Mouse (Mus musculus) midbrain, embryonic 12.5 days (tissue): Measurements from ENCODE around the gene Galnt6. TPM values are rescaled to one million over a fixed set of nuclear protein-coding genes. Genes with fewer than 3 reads are reported as not detected.

Source experiments
- ATAC-seq: fragments of 200-750 bp; cut with Nextera tagmentation; 2 replicates; pipeline ENCODE4 v1.8.0; 2017; ENCODE audit warnings: low read depth, moderate TSS enrichment, moderate library complexity; ENCODE audit not compliant: low FRiP score
- H3K27ac ChIP-seq: fragments of 300-500 bp; sonication (generic); replicated peaks from 2 replicates; pipeline ENCODE4 v1.5.1; 2016; ENCODE audit warnings: mild to moderate bottlenecking
- H3K27me3 ChIP-seq: fragments of 300-500 bp; sonication (generic); 2 replicates; pipeline ENCODE4 v1.6.1; 2016; ENCODE audit warnings: mild to moderate bottlenecking
- H3K36me3 ChIP-seq: fragments of 300-500 bp; sonication (generic); 2 replicates; pipeline ENCODE4 v1.6.1; 2016
- H3K4me1 ChIP-seq: fragments of 300-500 bp; sonication (generic); 2 replicates; pipeline ENCODE4 v1.6.1; 2016
- H3K4me2 ChIP-seq: fragments of 300-500 bp; sonication (generic); replicated peaks from 2 replicates; pipeline ENCODE4 v1.6.1; 2016; ENCODE audit warnings: mild to moderate bottlenecking, moderate library complexity
- H3K4me3 ChIP-seq: fragments of 300-500 bp; sonication (generic); 2 replicates; pipeline ENCODE4 v1.5.1; 2016; ENCODE audit warnings: mild to moderate bottlenecking
- H3K9ac ChIP-seq: fragments of 300-500 bp; sonication (generic); replicated peaks from 2 replicates; pipeline ENCODE4 v1.6.1; 2016; ENCODE audit warnings: mild to moderate bottlenecking, moderate library complexity
- H3K9me3 ChIP-seq: fragments of 300-500 bp; sonication (generic); 2 replicates; pipeline ENCODE4 v1.6.1; 2016; ENCODE audit warnings: mild to moderate bottlenecking
- WGBS: fragments of 180-500 bp; shearing (Covaris S2); methylation state at CpG from one replicate; pipeline ENCODE4 v1.1.7; 2016; 5-methylcytosine and 5-hydroxymethylcytosine counted together
- polyA plus RNA-seq: library from polyadenylated mRNA; unstranded; fragments of >200 nt; fragmentation: Nextera tagmentation; extraction: Ambion mirVana; gene quantifications from 2 replicates; pipeline ENCODE4 v1.2.1, GENCODE M21; 2016

Gene Galnt6
- polyA plus RNA-seq, 1 experiment from 2014 or later: 0.18 TPM

GRCm38 (mm10) chr15:100694406-100694805 is 34.8 kb downstream of the Galnt6 start:
- ATAC-seq: no peak
- Histone ChIP-seq H3K9me3 (0 out of 2 replicates have a peak, but pooled peaks cover 6% of the 10 kb centered on the region), H3K4me3 (no peak overlapping the region), H3K9ac (no peak overlapping the region), H3K4me2 (no peak overlapping the region), H3K36me3 (no peaks in the 10 kb centered on the region), H3K27ac (no peak overlapping the region), H3K4me1 (no peaks in the 10 kb centered on the region), H3K27me3 (peaks cover 4% of the 10 kb centered on the region; the same call in 1 of the 2 replicates)
- 90% methylated on average over 9 of the region's 9 CpGs for WGBS

GRCm38 (mm10) chr15:100691990-100692389 is 37.2 kb downstream of the Galnt6 start:
- Histone ChIP-seq H3K4me3 (no peak overlapping the region), H3K4me1 (peaks cover 4% of the 10 kb centered on the region; the same call in 1 of the 2 replicates), H3K9ac (no peak overlapping the region), H3K9me3 (0 out of 2 replicates have a peak, but pooled peaks cover 6% of the 10 kb centered on the region), H3K36me3 (no peaks in the 10 kb centered on the region), H3K27ac (no peak overlapping the region), H3K4me2 (no peak overlapping the region), H3K27me3 (peaks cover 4% of the 10 kb centered on the region; the same call in 1 of the 2 replicates)
- ATAC-seq: no peak
- 76% methylated on average over 3 of the region's 3 CpGs for WGBS

- 85% methylated on average over 8 of the region's 8 CpGs for WGBS
Measured at GRCm38 (mm10) chr15:100687430-100687971, 41.7 kb downstream of the Galnt6 start, which contains the start of gene Cela1. TSS of gene Cela1 (minus strand) at chr15:100687921.

GRCm38 (mm10) chr15:100686989-100687388 is 42.2 kb downstream of the Galnt6 start:
- Histone ChIP-seq H3K27ac (no peak overlapping the region), H3K36me3 (no peaks in the 10 kb centered on the region), H3K4me3 (no peak overlapping the region), H3K9me3 (0 out of 2 replicates have a peak, but pooled peaks cover 6% of the 10 kb centered on the region), H3K4me1 (peaks cover 5% of the 10 kb centered on the region; the same call in 1 of the 2 replicates), H3K27me3 (peaks cover 14% of the 10 kb centered on the region; the same call in 1 of the 2 replicates), H3K9ac (no peak overlapping the region), H3K4me2 (no peak overlapping the region)
- ATAC-seq: no peak
- WGBS: 70% methylated on average over 12 of the region's 12 CpGs

More at GRCm38 (mm10) chr15:100687430-100687971, 41.7 kb downstream of the Galnt6 start, which contains the start of gene Cela1:
- Histone ChIP-seq H3K27me3 (peaks cover 14% of the 10 kb centered on the region; the same call in 1 of the 2 replicates), H3K4me1 (peaks cover 5% of the 10 kb centered on the region; the same call in 1 of the 2 replicates), H3K9ac (no peak within 1 kb of the TSS), H3K36me3 (no peaks in the 10 kb centered on the region), H3K9me3 (0 out of 2 replicates have a peak, but pooled peaks cover 6% of the 10 kb centered on the region), H3K4me3 (no peak within 1 kb of the TSS), H3K4me2 (no peak within 1 kb of the TSS), H3K27ac (no peak within 1 kb of the TSS)
- no peak for ATAC-seq

GRCm38 (mm10) chr15:100686434-100686833 is 42.7 kb downstream of the Galnt6 start:
- H3K4me3 ChIP-seq: no peak overlapping the region
- no peaks in the 10 kb centered on the region for H3K36me3 ChIP-seq
- 92% methylated on average over 6 of the region's 6 CpGs for WGBS
- H3K9me3 ChIP-seq: 0 out of 2 replicates have a peak, but pooled peaks cover 6% of the 10 kb centered on the region
- H3K27me3 ChIP-seq: peaks cover 14% of the 10 kb centered on the region; the same call in 1 of the 2 replicates
- H3K4me2 ChIP-seq: no peak overlapping the region
- ATAC-seq: no peak
- no peak overlapping the region for H3K27ac ChIP-seq
- H3K4me1 ChIP-seq: peaks cover 5% of the 10 kb centered on the region; the same call in 1 of the 2 replicates
- H3K9ac ChIP-seq: no peak overlapping the region

- 91% methylated on average over 8 of the region's 8 CpGs for WGBS
Measured at GRCm38 (mm10) chr15:100685849-100686248, 43.3 kb downstream of the Galnt6 start.

GRCm38 (mm10) chr15:100685255-100685654 is 43.9 kb downstream of the Galnt6 start:
- 19% methylated on average over 13 of the region's 13 CpGs for WGBS
- H3K4me2 ChIP-seq: no peak overlapping the region
- H3K36me3 ChIP-seq: no peaks in the 10 kb centered on the region
- H3K27me3 ChIP-seq: peaks cover 14% of the 10 kb centered on the region; the same call in 1 of the 2 replicates
- peaks cover 5% of the 10 kb centered on the region for H3K4me1 ChIP-seq
- H3K9ac ChIP-seq: no peak overlapping the region
- H3K27ac ChIP-seq: no peak overlapping the region
- H3K9me3 ChIP-seq: 0 out of 2 replicates have a peak, but pooled peaks cover 2% of the 10 kb centered on the region
- no peak for ATAC-seq
- H3K4me3 ChIP-seq: no peak overlapping the region

More at GRCm38 (mm10) chr15:100685849-100686248, 43.3 kb downstream of the Galnt6 start:
- Histone ChIP-seq H3K4me3 (no peak overlapping the region), H3K27ac (no peak overlapping the region), H3K27me3 (peaks cover 14% of the 10 kb centered on the region; the same call in 1 of the 2 replicates), H3K9ac (no peak overlapping the region), H3K4me2 (no peak overlapping the region), H3K36me3 (no peaks in the 10 kb centered on the region), H3K4me1 (peaks cover 5% of the 10 kb centered on the region; the same call in 1 of the 2 replicates), H3K9me3 (0 out of 2 replicates have a peak, but pooled peaks cover 6% of the 10 kb centered on the region)
- no peak for ATAC-seq

- H3K4me3 ChIP-seq: no peak overlapping the region
- 62% methylated on average over 10 of the region's 10 CpGs for WGBS
- no peaks in the 10 kb centered on the region for H3K36me3 ChIP-seq
- H3K9ac ChIP-seq: no peak overlapping the region
- H3K9me3 ChIP-seq: no peaks in the 10 kb centered on the region
- H3K4me1 ChIP-seq: peaks cover 5% of the 10 kb centered on the region
- no peak for ATAC-seq
- H3K27ac ChIP-seq: no peak overlapping the region
- no peak overlapping the region for H3K4me2 ChIP-seq
- peaks cover 14% of the 10 kb centered on the region; the same call in 1 of the 2 replicates for H3K27me3 ChIP-seq
Measured at GRCm38 (mm10) chr15:100684450-100684849, 44.7 kb downstream of the Galnt6 start.

GRCm38 (mm10) chr15:100683041-100683440 is 46.1 kb downstream of the Galnt6 start:
- no peak overlapping the region for H3K9ac ChIP-seq
- H3K4me3 ChIP-seq: no peak overlapping the region
- H3K36me3 ChIP-seq: no peaks in the 10 kb centered on the region
- peaks cover 14% of the 10 kb centered on the region; the same call in 1 of the 2 replicates for H3K27me3 ChIP-seq
- 50% methylated on average over 2 of the region's 2 CpGs for WGBS
- no peak overlapping the region for H3K27ac ChIP-seq
- no peak for ATAC-seq
- no peak overlapping the region for H3K4me2 ChIP-seq
- H3K4me1 ChIP-seq: peaks cover 5% of the 10 kb centered on the region
- H3K9me3 ChIP-seq: no peaks in the 10 kb centered on the region

- Histone ChIP-seq H3K36me3 (no peaks in the 10 kb centered on the region), H3K9ac (no peak overlapping the region), H3K4me1 (no peaks in the 10 kb centered on the region; the same call in 1 of the 2 replicates), H3K27ac (no peak overlapping the region), H3K27me3 (peaks cover 14% of the 10 kb centered on the region; the same call in 1 of the 2 replicates), H3K9me3 (no peaks in the 10 kb centered on the region), H3K4me3 (no peak overlapping the region), H3K4me2 (no peak overlapping the region)
- no peak for ATAC-seq
- whole genome bisulfite sequencing: 29% methylated on average over 7 of the region's 7 CpGs
Measured at GRCm38 (mm10) chr15:100681770-100682169, 47.4 kb downstream of the Galnt6 start.

GRCm38 (mm10) chr15:100680381-100680780 is 48.8 kb downstream of the Galnt6 start:
- Histone ChIP-seq H3K36me3 (no peaks in the 10 kb centered on the region), H3K9ac (no peak overlapping the region), H3K4me3 (no peak overlapping the region), H3K9me3 (no peaks in the 10 kb centered on the region), H3K4me2 (no peak overlapping the region), H3K27me3 (peaks cover 13% of the 10 kb centered on the region; the same call in 1 of the 2 replicates), H3K27ac (no peak overlapping the region), H3K4me1 (no peaks in the 10 kb centered on the region; the same call in 1 of the 2 replicates)
- ATAC-seq: no peak
- WGBS: 57% methylated on average over 3 of the region's 3 CpGs

- no peak for ATAC-seq
Measured at GRCm38 (mm10) chr15:100679005-100679404, 50.2 kb downstream of the Galnt6 start.

More at GRCm38 (mm10) chr15:100679005-100679404, 50.2 kb downstream of the Galnt6 start:
- H3K27ac ChIP-seq: no peak overlapping the region
- H3K36me3 ChIP-seq: no peaks in the 10 kb centered on the region
- H3K27me3 ChIP-seq: no peaks in the 10 kb centered on the region
- no peak overlapping the region for H3K4me3 ChIP-seq
- H3K9ac ChIP-seq: no peak overlapping the region
- no peak overlapping the region for H3K4me2 ChIP-seq
- H3K9me3 ChIP-seq: no peaks in the 10 kb centered on the region
- peaks cover under 1% of the 10 kb centered on the region; the same call in 1 of the 2 replicates for H3K4me1 ChIP-seq
- WGBS: 92% methylated on average over 14 of the region's 14 CpGs
